Mouse (Mus musculus): ENCODE measurements around the gene Exosc6. TPM values are rescaled to one million over a fixed set of nuclear protein-coding genes. Genes with fewer than 3 reads are reported as not detected.

Gene Exosc6
- not detected for polyA plus RNA-seq (2017; shearing (Covaris generic))

GRCm38 (mm10) chr8:111056158-111056663 is at the start of gene Exosc6:
Exosc6 (plus strand) TSS chr8:111056339.

GRCm38 (mm10) chr8:111031572-111031971 is 24.6 kb upstream of the Exosc6 start, which contains the start of gene Ddx19b:
Ddx19b (minus strand) TSS chr8:111031751.

GRCm38 (mm10) chr8:111032916-111033315 is 23.2 kb upstream of the Exosc6 start, which contains the start of gene Aars:
Aars (plus strand) TSS chr8:111033144.

GRCm38 (mm10) chr8:111092326-111092725 is 36.2 kb downstream of the Exosc6 start, which contains the start of gene Clec18a:
Clec18a (minus strand) TSS chr8:111092426.

GRCm38 (mm10) chr8:111093865-111094718 is 38.0 kb downstream of the Exosc6 start, which contains the start of gene Pdpr:
Pdpr (plus strand) TSS chr8:111094630.

Other genes with a start within 250 kb of the Exosc6 start
- gene Cog4, start 209.7 kb upstream of the Exosc6 start, polyA plus RNA-seq (2017; shearing (Covaris generic)): 80.4 TPM
- 240 TPM for gene Sf3b3, start 209.6 kb upstream of the Exosc6 start, polyA plus RNA-seq (2017; shearing (Covaris generic))
- gene Fuk, start 153.9 kb upstream of the Exosc6 start, polyA plus RNA-seq (2017; shearing (Covaris generic)): 10.5 TPM
- gene St3gal2, start 136.4 kb upstream of the Exosc6 start, polyA plus RNA-seq (2017; shearing (Covaris generic)): 4.8 TPM
- 19.6 TPM for gene Ddx19a, start 58.5 kb upstream of the Exosc6 start, polyA plus RNA-seq (2017; shearing (Covaris generic))
- gene Ddx19b, start 24.6 kb upstream of the Exosc6 start, polyA plus RNA-seq (2017; shearing (Covaris generic)): 19.2 TPM
- 48.6 TPM for gene Aars, start 23.2 kb upstream of the Exosc6 start, polyA plus RNA-seq (2017; shearing (Covaris generic))
- gene Clec18a, start 36.1 kb downstream of the Exosc6 start, polyA plus RNA-seq (2017; shearing (Covaris generic)): not detected
- gene Pdpr, start 38.3 kb downstream of the Exosc6 start, polyA plus RNA-seq (2017; shearing (Covaris generic)): 10.5 TPM
- 22.3 TPM for gene Glg1, start 202.9 kb downstream of the Exosc6 start, polyA plus RNA-seq (2017; shearing (Covaris generic))
- gene Rfwd3, start 243.9 kb downstream of the Exosc6 start, polyA plus RNA-seq (2017; shearing (Covaris generic)): 49.8 TPM